In the genomic region with DNA sequence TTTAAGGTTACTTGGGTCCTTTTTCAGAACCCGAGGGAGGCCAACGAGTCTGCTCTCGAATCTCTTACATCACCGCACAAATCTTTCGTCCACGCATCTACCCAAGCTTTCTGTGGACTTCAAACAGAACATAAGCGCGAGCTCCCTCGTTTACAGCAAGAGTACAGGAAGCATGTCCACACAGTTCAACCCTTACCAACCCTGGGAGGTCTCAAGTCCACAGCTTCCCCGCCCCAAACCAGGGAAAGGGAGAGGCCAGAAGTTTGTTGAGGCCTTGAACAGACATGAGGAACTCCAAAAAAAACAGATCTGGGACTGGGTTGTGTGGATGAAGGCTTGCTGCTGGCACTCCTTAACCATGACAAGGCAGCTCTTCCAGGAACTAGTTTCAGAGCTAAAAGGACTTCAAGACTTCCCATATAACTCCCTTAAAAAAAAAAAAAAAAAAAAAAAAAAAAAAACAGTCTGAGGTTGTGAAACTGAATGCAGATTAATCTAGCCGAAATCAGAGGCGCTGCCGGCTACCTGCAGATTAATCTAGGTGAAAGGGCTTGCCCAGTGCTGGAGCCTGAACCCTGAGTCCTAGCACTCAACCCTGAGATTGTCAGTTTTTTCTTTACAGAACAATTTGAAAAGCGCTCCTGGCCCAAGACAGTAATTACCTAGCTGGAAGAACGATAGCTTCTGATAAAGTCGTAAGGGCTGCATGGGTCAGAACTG, we compare ENCODE assay signal across 9 mouse cellular contexts. TPM values are rescaled to one million over a fixed set of nuclear protein-coding genes. Genes with fewer than 3 reads are reported as not detected.
DNase-seq lines count a peak whose midpoint lies in the region; ATAC-seq and TF ChIP-seq lines count a peak whose summit lies in the region.
"Had no signal": no experiment of that assay in that cellular context is flagged by ENCODE, and none has a peak within 500 bp of the region (broad histone marks: within the 10 kb centered on the region; RNA-seq: fewer than 3 reads in every experiment).

No protein-coding gene starts in this region.

- no peaks in the 10 kb centered on the region for H3K27me3 ChIP-seq in lung, embryonic 14.5 days (ENCODE audit: insufficient read depth, low read length)
- H3K27me3 ChIP-seq in forebrain, embryonic 10.5 days (ENCODE audit: poor library complexity, severe bottlenecking), result no peaks in the 10 kb centered on the region
- H3K27me3 ChIP-seq in limb, embryonic 13.5 days, result no peaks in the 10 kb centered on the region
- H3K27me3 ChIP-seq in stomach, embryonic 14.5 days (ENCODE audit: control insufficient read depth, insufficient read depth, low read length), result no peaks in the 10 kb centered on the region

- H3K9me3 ChIP-seq in lung, embryonic 14.5 days (ENCODE audit: low read depth, low read length), result no peaks in the 10 kb centered on the region
- H3K9me3 ChIP-seq in forebrain, embryonic 10.5 days, result no peaks in the 10 kb centered on the region
- H3K9me3 ChIP-seq in limb, embryonic 13.5 days, result no peaks in the 10 kb centered on the region
- no peaks in the 10 kb centered on the region for H3K9me3 ChIP-seq in stomach, embryonic 14.5 days (ENCODE audit: control insufficient read depth, low read depth, low read length)

- peak overlapping the region; percentile 88 for H3K4me2 ChIP-seq in lung, embryonic 14.5 days
- H3K4me2 ChIP-seq in limb, embryonic 13.5 days (replicated peaks), result peak overlapping the region; percentile 70
- peak overlapping the region; percentile 66; the same call in 1 of the 2 replicates for H3K4me2 ChIP-seq in stomach, embryonic 14.5 days (replicated peaks; ENCODE audit: low read depth, low read length)

- intact Hi-C loops in left cerebral cortex, postnatal 14 days (cut with DNase I), result no loop called here
- intact Hi-C loops in gastrocnemius, postnatal 14 days (cut with DNase I; ENCODE audit: low total_unique reads), result no loop called here

- H3K27ac ChIP-seq in lung, embryonic 14.5 days (ENCODE audit: low read depth), result no peak overlapping the region
- 0 out of 2 replicates have a peak overlapping the region, but pooled peaks have one; percentile 91 for H3K27ac ChIP-seq in forebrain, embryonic 10.5 days
- no peak overlapping the region for H3K27ac ChIP-seq in limb, embryonic 13.5 days
- H3K27ac ChIP-seq in stomach, embryonic 14.5 days (ENCODE audit: low read length), result no peak overlapping the region

- no peak for TF ChIP-seq CTCF in lung, embryonic 14.5 days (IDR thresholded peaks at IDR 0.05; ENCODE audit: low read depth)

- no peak for ATAC-seq in lung, embryonic 14.5 days (ENCODE audit: insufficient read depth)
- ATAC-seq in limb, embryonic 13.5 days (ENCODE audit: low FRiP score, low read depth), result no peak
- no peak for ATAC-seq in stomach, embryonic 14.5 days (ENCODE audit: insufficient number of reproducible peaks, insufficient read depth, low FRiP score, low read depth)

- DNase-seq in lung, embryonic 14.5 days, result no peak
- no peak for DNase-seq in lung, postnatal 14 days
- no peak for DNase-seq in forebrain, embryonic 10.5 days (ENCODE audit: extremely low spot score, low spot score)
- DNase-seq in left cerebral cortex, postnatal 14 days (ENCODE audit: low spot score in 2 of 2), result no peak
- DNase-seq in gastrocnemius, postnatal 14 days, result no peak
- DNase-seq in right cerebral cortex, postnatal 25 days, result no peak
- DNase-seq: adrenal gland, postnatal 10 days had no signal

- peaks cover 20% of the 10 kb centered on the region for H3K36me3 ChIP-seq in lung, embryonic 14.5 days (ENCODE audit: insufficient read depth)
- peaks cover 46% of the 10 kb centered on the region for H3K36me3 ChIP-seq in forebrain, embryonic 10.5 days (replicated peaks)
- H3K36me3 ChIP-seq in limb, embryonic 13.5 days, result peaks cover 44% of the 10 kb centered on the region
- H3K36me3 ChIP-seq in stomach, embryonic 14.5 days (ENCODE audit: control insufficient read depth, insufficient read depth, low read length), result peaks cover 3% of the 10 kb centered on the region; the same call in 1 of the 2 replicates

- WGBS in lung, embryonic 14.5 days, result 88% methylated on average over 16 of the region's 16 CpGs
- WGBS in forebrain, embryonic 10.5 days, result 94% methylated on average over 16 of the region's 16 CpGs
- WGBS in limb, embryonic 13.5 days, result 89% methylated on average over 16 of the region's 16 CpGs
- 90% methylated on average over 16 of the region's 16 CpGs for WGBS in stomach, embryonic 14.5 days

- peak overlapping the region; percentile 81 for H3K9ac ChIP-seq in lung, embryonic 14.5 days
- peak overlapping the region; percentile 83 for H3K9ac ChIP-seq in limb, embryonic 13.5 days
- peak overlapping the region; percentile 67; the same call in 1 of the 2 replicates for H3K9ac ChIP-seq in stomach, embryonic 14.5 days (replicated peaks; ENCODE audit: low read depth, low read length)

- H3K4me3 ChIP-seq in lung, embryonic 14.5 days (ENCODE audit: low read depth, low read length), result peak overlapping the region; percentile 81
- peak overlapping the region; percentile 90 for H3K4me3 ChIP-seq in forebrain, embryonic 10.5 days
- H3K4me3 ChIP-seq in limb, embryonic 13.5 days, result peak overlapping the region; percentile 75
- peak overlapping the region; percentile 62; the same call in 1 of the 2 replicates for H3K4me3 ChIP-seq in stomach, embryonic 14.5 days (ENCODE audit: low read depth, low read length)

- peaks cover 5% of the 10 kb centered on the region for H3K4me1 ChIP-seq in lung, embryonic 14.5 days (ENCODE audit: insufficient read depth)
- peaks cover 26% of the 10 kb centered on the region for H3K4me1 ChIP-seq in forebrain, embryonic 10.5 days
- peaks cover 12% of the 10 kb centered on the region for H3K4me1 ChIP-seq in limb, embryonic 13.5 days
- H3K4me1 ChIP-seq in stomach, embryonic 14.5 days (ENCODE audit: control insufficient read depth, insufficient read depth, low read length), result peaks cover 7% of the 10 kb centered on the region; the same call in 1 of the 2 replicates

RNA-seq across cellular contexts. Expression of a gene that starts 1.3 kb away (rescaled TPM):
- 16.2 and 17.8 TPM in 2 replicates for polyA plus RNA-seq in lung, embryonic 14.5 days (2014; fragmentation: Nextera tagmentation; extraction: Ambion mirVana)
- 15.3 and 16.3 TPM in 2 replicates for polyA plus RNA-seq in forebrain, embryonic 10.5 days (2016; fragmentation: Nextera tagmentation; extraction: Ambion mirVana)
- polyA plus RNA-seq in limb, embryonic 13.5 days (2015; fragmentation: Nextera tagmentation; extraction: Ambion mirVana), result 17.5 and 17.6 TPM in 2 replicates
- polyA plus RNA-seq in stomach, embryonic 14.5 days (2014; fragmentation: Nextera tagmentation; extraction: Ambion mirVana), result 18.8 and 19.2 TPM in 2 replicates
- 10 to 100 TPM; 25.8 to 27.7 TPM for total RNA-seq in left cerebral cortex, postnatal 14 days (2021)
- total RNA-seq in gastrocnemius, postnatal 14 days (2021), result 1 to 10 TPM; 9.0 to 9.7 TPM

RNA-seq across cellular contexts. Expression of a gene that starts 1.5 kb away (rescaled TPM):
- 6.7 and 7.0 TPM in 2 replicates for polyA plus RNA-seq in lung, embryonic 14.5 days (2014; fragmentation: Nextera tagmentation; extraction: Ambion mirVana)
- 8.6 and 9.2 TPM in 2 replicates for polyA plus RNA-seq in forebrain, embryonic 10.5 days (2016; fragmentation: Nextera tagmentation; extraction: Ambion mirVana)
- polyA plus RNA-seq in limb, embryonic 13.5 days (2015; fragmentation: Nextera tagmentation; extraction: Ambion mirVana), result 6.8 and 7.2 TPM in 2 replicates
- polyA plus RNA-seq in stomach, embryonic 14.5 days (2014; fragmentation: Nextera tagmentation; extraction: Ambion mirVana), result 9.0 and 9.2 TPM in 2 replicates
- 1 to 10 TPM; 7.7 to 8.3 TPM for total RNA-seq in left cerebral cortex, postnatal 14 days (2021)
- 1 to 10 TPM; 1.1 to 1.2 TPM for total RNA-seq in gastrocnemius, postnatal 14 days (2021)

RNA-seq across cellular contexts. Expression of a gene that starts 17.7 kb away (rescaled TPM):
- polyA plus RNA-seq in lung, embryonic 14.5 days (2014; fragmentation: Nextera tagmentation; extraction: Ambion mirVana), result 19.1 and 21.3 TPM in 2 replicates
- polyA plus RNA-seq in forebrain, embryonic 10.5 days (2016; fragmentation: Nextera tagmentation; extraction: Ambion mirVana), result 10.4 and 11.0 TPM in 2 replicates
- polyA plus RNA-seq in limb, embryonic 13.5 days (2015; fragmentation: Nextera tagmentation; extraction: Ambion mirVana), result 26.3 and 27.6 TPM in 2 replicates
- 24.4 and 29.5 TPM in 2 replicates for polyA plus RNA-seq in stomach, embryonic 14.5 days (2014; fragmentation: Nextera tagmentation; extraction: Ambion mirVana)
- total RNA-seq in left cerebral cortex, postnatal 14 days (2021), result 10 to 100 TPM; 46.0 to 46.8 TPM
- total RNA-seq in gastrocnemius, postnatal 14 days (2021), result 10 to 100 TPM; 18.0 to 18.7 TPM

RNA-seq across cellular contexts. Expression of a gene that starts 19.1 kb away (rescaled TPM):
- 20.8 and 21.1 TPM in 2 replicates for polyA plus RNA-seq in lung, embryonic 14.5 days (2014; fragmentation: Nextera tagmentation; extraction: Ambion mirVana)
- polyA plus RNA-seq in forebrain, embryonic 10.5 days (2016; fragmentation: Nextera tagmentation; extraction: Ambion mirVana), result 25.5 and 25.9 TPM in 2 replicates
- polyA plus RNA-seq in limb, embryonic 13.5 days (2015; fragmentation: Nextera tagmentation; extraction: Ambion mirVana), result 17.8 and 18.2 TPM in 2 replicates
- polyA plus RNA-seq in stomach, embryonic 14.5 days (2014; fragmentation: Nextera tagmentation; extraction: Ambion mirVana), result 16.0 and 17.6 TPM in 2 replicates
- 10 to 100 TPM; 21.4 to 22.0 TPM for total RNA-seq in left cerebral cortex, postnatal 14 days (2021)
- 1 to 10 TPM; 3.3 to 4.6 TPM for total RNA-seq in gastrocnemius, postnatal 14 days (2021)

RNA-seq across cellular contexts. Expression of a gene that starts 23.6 kb away (rescaled TPM):
- polyA plus RNA-seq in lung, embryonic 14.5 days (2014; fragmentation: Nextera tagmentation; extraction: Ambion mirVana), result not detected in 2 replicates
- polyA plus RNA-seq in forebrain, embryonic 10.5 days (2016; fragmentation: Nextera tagmentation; extraction: Ambion mirVana), result not detected in 2 replicates
- polyA plus RNA-seq in limb, embryonic 13.5 days (2015; fragmentation: Nextera tagmentation; extraction: Ambion mirVana), result 190 and 195 TPM in 2 replicates
- polyA plus RNA-seq in stomach, embryonic 14.5 days (2014; fragmentation: Nextera tagmentation; extraction: Ambion mirVana), result 1.1 and 2.1 TPM in 2 replicates
- total RNA-seq in left cerebral cortex, postnatal 14 days (2021), result 1 to 10 TPM in 1 of 2 experiments, not detected in 1; 1.1 TPM
- over 10,000 TPM; 14,912 to 15,737 TPM for total RNA-seq in gastrocnemius, postnatal 14 days (2021)
